Mouse (Mus musculus): ENCODE data around the gene Olfr1248. TPM values are rescaled to one million over a fixed set of nuclear protein-coding genes. Genes with fewer than 3 reads are reported as not detected.
"Not testable (repeated sequence)": the region's sequence is repeated elsewhere in the genome, so short reads cannot be mapped to it uniquely, and the experiment has no call there.

The Olfr1248 gene
- not detected in 2 replicates for total RNA-seq (2021)
- long read RNA-seq = 0 reads

DNA sequence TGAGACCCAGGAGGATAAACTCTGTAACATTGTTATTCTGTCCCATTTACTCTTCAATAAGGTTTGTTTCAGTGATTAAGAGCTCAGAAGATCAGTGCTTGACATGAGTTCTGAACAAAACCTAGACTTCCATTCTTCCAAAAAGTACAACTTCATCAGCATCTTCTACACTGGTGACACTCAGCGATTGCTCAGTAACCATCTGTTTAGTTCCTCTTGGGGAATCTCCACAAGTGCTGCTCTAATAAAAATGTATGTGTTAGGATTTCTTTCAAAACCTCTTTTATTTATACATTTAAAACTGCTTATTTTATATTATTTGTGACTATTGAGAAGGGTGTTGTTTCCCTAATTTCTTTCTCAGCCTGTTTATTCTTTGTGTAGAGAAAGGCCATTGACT is at the start of gene Olfr1248:
Gene Olfr1248 (minus strand): TSS at position 101 of the 400 bp plus-strand sequence.
- not testable (repeated sequence) for DNase-seq

DNA sequence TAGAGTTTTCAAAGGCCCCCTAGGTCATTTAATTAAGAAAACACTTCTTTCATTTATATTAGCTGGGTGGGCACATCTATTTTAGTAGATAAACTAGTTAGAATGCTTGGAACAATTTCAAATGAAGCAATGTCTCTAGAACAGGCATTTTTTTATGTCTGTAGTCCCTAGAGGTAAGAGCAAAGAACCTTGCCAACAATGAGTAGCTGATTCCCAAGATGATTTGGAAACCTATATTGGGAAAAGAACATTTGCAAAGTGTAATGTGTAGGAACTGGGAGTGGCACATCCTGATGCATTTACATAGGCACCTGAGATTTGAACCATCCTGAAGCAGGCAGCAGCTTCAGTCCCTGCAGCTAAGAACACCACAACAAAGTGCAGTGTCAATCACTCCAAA is 43.3 kb upstream of the Olfr1248 start, which contains the start of gene Olfr1250:
Gene Olfr1250 (minus strand): TSS at position 101 of the 400 bp plus-strand sequence.
- no peak for DNase-seq

DNA sequence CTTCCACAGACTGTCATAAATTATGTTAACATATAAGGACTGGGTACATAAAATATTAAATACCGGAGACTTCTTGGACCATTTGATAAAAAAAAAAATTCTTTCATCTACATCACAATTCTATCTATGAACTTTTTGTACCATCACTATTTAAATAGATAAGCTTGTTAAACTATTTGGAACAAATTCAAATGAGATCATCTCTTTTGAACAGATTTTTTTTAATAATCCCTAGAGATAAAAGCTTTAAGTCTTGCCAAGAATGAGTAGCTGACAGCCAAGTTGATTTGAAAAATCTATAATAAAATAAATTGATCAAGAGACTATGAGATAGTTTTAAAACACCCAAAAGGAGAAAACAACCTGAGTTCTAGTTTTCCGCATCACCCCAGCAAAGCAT is 16.8 kb upstream of the Olfr1248 start, which contains the start of gene Olfr1249:
Gene Olfr1249 (minus strand): TSS at position 101 of the 400 bp plus-strand sequence.
- DNase-seq = no peak

DNA sequence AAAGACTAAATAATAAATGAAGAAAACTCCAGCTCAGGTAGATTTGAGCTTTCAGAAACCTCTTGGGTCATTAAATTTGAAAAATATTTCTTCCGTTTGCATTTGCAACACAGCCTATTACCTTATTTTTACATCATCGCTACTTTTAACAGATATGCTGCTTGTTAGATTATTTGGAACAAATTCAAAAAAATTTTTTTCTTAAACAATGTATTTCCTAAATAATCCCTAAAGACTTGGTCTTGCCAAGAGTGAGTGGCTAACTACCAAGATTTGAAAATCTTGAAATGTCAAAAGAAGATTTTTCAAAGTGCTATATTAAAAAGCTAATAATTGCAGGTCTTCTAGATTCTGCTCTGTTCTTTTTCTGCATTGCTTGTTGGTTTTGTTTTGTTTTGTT is 4.0 kb downstream of the Olfr1248 start, which contains the start of gene Olfr1247:
Gene Olfr1247 (minus strand): TSS at position 101 of the 400 bp plus-strand sequence.
- no peak for DNase-seq

DNA sequence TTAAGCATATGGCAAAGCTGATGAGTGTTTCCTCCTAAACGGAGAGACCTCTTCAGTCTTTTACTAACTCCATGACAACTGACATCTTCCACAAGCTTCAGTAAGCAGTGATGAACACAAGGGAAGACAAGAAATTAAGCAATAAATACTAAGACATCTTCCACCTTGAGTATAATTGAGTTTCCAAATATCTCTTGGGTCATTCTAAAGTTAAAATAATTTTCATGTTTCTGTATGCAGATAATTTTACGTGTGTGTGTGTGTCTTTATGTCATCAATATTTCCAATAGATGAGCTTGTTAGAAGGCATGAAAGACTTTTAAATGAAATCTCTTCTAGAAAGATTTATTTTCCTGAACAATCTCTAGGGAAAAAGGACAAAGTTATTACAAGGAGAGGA is 25.0 kb downstream of the Olfr1248 start, which contains the start of gene Olfr1246:
Gene Olfr1246 (minus strand): TSS at position 101 of the 400 bp plus-strand sequence.
- DNase-seq = no peak

DNA sequence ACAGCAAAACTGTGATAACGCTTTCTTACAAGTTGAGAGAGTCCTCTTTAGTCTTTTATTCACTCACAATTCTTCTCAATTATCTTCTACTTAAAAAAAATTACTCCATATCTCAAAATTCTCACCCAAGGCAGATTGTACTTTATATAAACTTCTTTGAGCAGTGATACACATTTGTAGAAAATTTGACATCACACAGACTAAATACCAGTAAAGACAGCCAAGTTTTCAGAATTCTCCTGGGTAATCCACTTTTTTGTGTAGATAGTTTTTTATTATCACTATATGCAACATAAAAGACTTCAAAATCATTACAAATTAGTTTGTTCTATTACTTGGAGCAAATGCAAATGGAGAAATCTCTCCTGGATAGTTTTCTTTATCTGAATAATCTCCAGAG is 39.7 kb downstream of the Olfr1248 start, which contains the start of gene Olfr1245:
Gene Olfr1245 (minus strand): TSS at position 101 of the 400 bp plus-strand sequence.
- no peak for DNase-seq

Other genes starting within 250 kb of the Olfr1248 start
- gene Olfr1238, start 208.6 kb downstream of the Olfr1248 start, total RNA-seq (2021) = not detected in 2 replicates
- not detected in 2 replicates for gene Olfr1239, start 197.8 kb downstream of the Olfr1248 start, total RNA-seq (2021)
- not detected in 2 replicates for gene Olfr1240, start 175.2 kb downstream of the Olfr1248 start, total RNA-seq (2021)
- gene Olfr1241, start 131.1 kb downstream of the Olfr1248 start, total RNA-seq (2021) = not detected in 2 replicates
- gene Olfr1242, start 119.9 kb downstream of the Olfr1248 start, total RNA-seq (2021) = not detected in 2 replicates
- not detected in 2 replicates for gene Olfr1243, start 86.8 kb downstream of the Olfr1248 start, total RNA-seq (2021)
- gene Olfr1245, start 39.8 kb downstream of the Olfr1248 start, total RNA-seq (2021) = not detected in 2 replicates
- gene Olfr1246, start 25.1 kb downstream of the Olfr1248 start, total RNA-seq (2021) = not detected in 2 replicates
- gene Olfr1247, start 4.1 kb downstream of the Olfr1248 start, total RNA-seq (2021) = not detected in 2 replicates
- not detected in 2 replicates for gene Olfr1249, start 16.7 kb upstream of the Olfr1248 start, total RNA-seq (2021)
- gene Olfr1250, start 43.2 kb upstream of the Olfr1248 start, total RNA-seq (2021) = not detected in 2 replicates
- not detected in 2 replicates for gene Olfr1251, start 53.7 kb upstream of the Olfr1248 start, total RNA-seq (2021)
- gene Olfr1252, start 106.8 kb upstream of the Olfr1248 start, total RNA-seq (2021) = not detected in 2 replicates
- not detected in 2 replicates for gene Olfr1253, start 138.8 kb upstream of the Olfr1248 start, total RNA-seq (2021)
- not detected in 2 replicates for gene Olfr1254, start 175.4 kb upstream of the Olfr1248 start, total RNA-seq (2021)
- gene Olfr1255, start 193.8 kb upstream of the Olfr1248 start, total RNA-seq (2021) = not detected in 2 replicates
- gene Olfr1256, start 223.3 kb upstream of the Olfr1248 start, total RNA-seq (2021) = not detected in 2 replicates
- gene Olfr48, start 230.0 kb upstream of the Olfr1248 start, total RNA-seq (2021) = not detected in 2 replicates